Mouse (Mus musculus): ENCODE data around the gene Ccdc167. TPM values are rescaled to one million over a fixed set of nuclear protein-coding genes. Genes with fewer than 3 reads are reported as not detected.

The Ccdc167 gene
- polyA plus RNA-seq, 1 experiment from 2014 or later, result 9.8 TPM

GRCm38 (mm10) chr17:29712565-29712964, 4.3 kb downstream of the Ccdc167 start:
- Histone ChIP-seq H3K4me3 (no peak overlapping the region), H3K36me3 (peaks cover 16% of the 10 kb centered on the region), H3K27me3 (replicated peaks) (no peaks in the 10 kb centered on the region), H3K4me2 (no peak overlapping the region), H3K4me1 (peaks cover 70% of the 10 kb centered on the region), H3K9ac (no peak overlapping the region), H3K9me3 (replicated peaks) (no peaks in the 10 kb centered on the region), H3K27ac (no peak overlapping the region)
- ATAC-seq, result no peak
- WGBS (ENCODE audit: insufficient replicate concordance), result 80% methylated on average over 7 of the region's 7 CpGs

- Histone ChIP-seq H3K27me3 (replicated peaks) (no peaks in the 10 kb centered on the region), H3K4me3 (no peak overlapping the region), H3K9ac (no peak overlapping the region), H3K27ac (no peak overlapping the region), H3K9me3 (replicated peaks) (no peaks in the 10 kb centered on the region), H3K4me2 (no peak overlapping the region), H3K4me1 (peaks cover 65% of the 10 kb centered on the region), H3K36me3 (peaks cover 16% of the 10 kb centered on the region)
- ATAC-seq, result no peak
- 76% methylated on average over 8 of the region's 8 CpGs for WGBS (ENCODE audit: insufficient replicate concordance)
These were observed 5.0 kb downstream of the Ccdc167 start for GRCm38 (mm10) chr17:29711745-29712431.

GRCm38 (mm10) chr17:29711076-29711744, 5.6 kb downstream of the Ccdc167 start:
- no peak overlapping the region for H3K27ac ChIP-seq
- no peak for ATAC-seq
- H3K4me1 ChIP-seq, result peaks cover 62% of the 10 kb centered on the region

GRCm38 (mm10) chr17:29710562-29711044, 6.2 kb downstream of the Ccdc167 start:
- Histone ChIP-seq H3K9me3 (replicated peaks) (no peaks in the 10 kb centered on the region), H3K36me3 (peaks cover 17% of the 10 kb centered on the region), H3K27ac (no peak overlapping the region), H3K27me3 (replicated peaks) (no peaks in the 10 kb centered on the region), H3K4me2 (no peak overlapping the region), H3K4me3 (no peak overlapping the region), H3K4me1 (peaks cover 56% of the 10 kb centered on the region), H3K9ac (no peak overlapping the region)
- ATAC-seq, result no peak
- 76% methylated on average over 11 of the region's 11 CpGs for WGBS (ENCODE audit: insufficient replicate concordance)

More at GRCm38 (mm10) chr17:29711076-29711744, 5.6 kb downstream of the Ccdc167 start:
- H3K4me2 ChIP-seq, result no peak overlapping the region
- H3K4me3 ChIP-seq, result no peak overlapping the region
- WGBS (ENCODE audit: insufficient replicate concordance), result 73% methylated on average over 19 of the region's 19 CpGs
- H3K9ac ChIP-seq, result no peak overlapping the region
- H3K9me3 ChIP-seq (replicated peaks), result no peaks in the 10 kb centered on the region
- peaks cover 16% of the 10 kb centered on the region for H3K36me3 ChIP-seq
- H3K27me3 ChIP-seq (replicated peaks), result no peaks in the 10 kb centered on the region

- Histone ChIP-seq H3K36me3 (peaks cover 24% of the 10 kb centered on the region), H3K9me3 (replicated peaks) (no peaks in the 10 kb centered on the region), H3K4me3 (no peak overlapping the region), H3K9ac (no peak overlapping the region), H3K27me3 (replicated peaks) (no peaks in the 10 kb centered on the region), H3K4me2 (no peak overlapping the region), H3K4me1 (peaks cover 44% of the 10 kb centered on the region), H3K27ac (peak overlapping the region; percentile 29; the same call in 1 of the 2 replicates)
- WGBS (ENCODE audit: insufficient replicate concordance), result 40% methylated on average over 5 of the region's 5 CpGs
- ATAC-seq, result peak; percentile 73
These were observed 8.1 kb downstream of the Ccdc167 start for GRCm38 (mm10) chr17:29708783-29709182.

GRCm38 (mm10) chr17:29706981-29707545, 9.8 kb downstream of the Ccdc167 start:
- Histone ChIP-seq H3K4me3 (no peak overlapping the region), H3K4me2 (no peak overlapping the region), H3K36me3 (peaks cover 41% of the 10 kb centered on the region), H3K27ac (no peak overlapping the region), H3K4me1 (peaks cover 41% of the 10 kb centered on the region), H3K9ac (no peak overlapping the region), H3K27me3 (replicated peaks) (no peaks in the 10 kb centered on the region), H3K9me3 (replicated peaks) (no peaks in the 10 kb centered on the region)
- no peak for ATAC-seq
- 73% methylated on average over 5 of the region's 5 CpGs for WGBS (ENCODE audit: insufficient replicate concordance)

GRCm38 (mm10) chr17:29705881-29706280, 11.0 kb downstream of the Ccdc167 start:
- peaks cover 33% of the 10 kb centered on the region for H3K4me1 ChIP-seq
- H3K27ac ChIP-seq, result no peak overlapping the region
- no peak overlapping the region for H3K4me3 ChIP-seq
- H3K4me2 ChIP-seq, result no peak overlapping the region
- WGBS (ENCODE audit: insufficient replicate concordance), result 80% methylated on average over 5 of the region's 5 CpGs
- peaks cover 48% of the 10 kb centered on the region for H3K36me3 ChIP-seq
- no peaks in the 10 kb centered on the region for H3K27me3 ChIP-seq (replicated peaks)
- ATAC-seq, result no peak
- H3K9me3 ChIP-seq (replicated peaks), result no peaks in the 10 kb centered on the region
- H3K9ac ChIP-seq, result no peak overlapping the region

GRCm38 (mm10) chr17:29704781-29705180, 12.1 kb downstream of the Ccdc167 start:
- Histone ChIP-seq H3K4me1 (peaks cover 24% of the 10 kb centered on the region), H3K27ac (no peak overlapping the region), H3K4me2 (no peak overlapping the region), H3K4me3 (no peak overlapping the region), H3K9ac (no peak overlapping the region), H3K36me3 (peaks cover 59% of the 10 kb centered on the region), H3K27me3 (replicated peaks) (no peaks in the 10 kb centered on the region), H3K9me3 (replicated peaks) (no peaks in the 10 kb centered on the region)
- peak; percentile 18; the same call in 1 of the 2 replicates for ATAC-seq
- 39% methylated on average over 3 of the region's 3 CpGs for WGBS (ENCODE audit: insufficient replicate concordance)

GRCm38 (mm10) chr17:29702938-29703710, 13.7 kb downstream of the Ccdc167 start:
- no peak for ATAC-seq
- WGBS (ENCODE audit: insufficient replicate concordance), result 70% methylated on average over 4 of the region's 4 CpGs
- peaks cover 75% of the 10 kb centered on the region for H3K36me3 ChIP-seq

GRCm38 (mm10) chr17:29700573-29700972, 16.3 kb downstream of the Ccdc167 start:
- ATAC-seq, result no peak

More at GRCm38 (mm10) chr17:29702938-29703710, 13.7 kb downstream of the Ccdc167 start:
- Histone ChIP-seq H3K4me1 (peaks cover 7% of the 10 kb centered on the region), H3K9me3 (replicated peaks) (no peaks in the 10 kb centered on the region), H3K9ac (no peak overlapping the region), H3K27ac (peak overlapping the region; percentile 27), H3K4me2 (no peak overlapping the region), H3K27me3 (replicated peaks) (no peaks in the 10 kb centered on the region), H3K4me3 (no peak overlapping the region)

GRCm38 (mm10) chr17:29698421-29698820, 18.4 kb downstream of the Ccdc167 start:
- WGBS (ENCODE audit: insufficient replicate concordance), result 91% methylated on average over 6 of the region's 6 CpGs
- H3K36me3 ChIP-seq, result peaks cover 98% of the 10 kb centered on the region

More at GRCm38 (mm10) chr17:29700573-29700972, 16.3 kb downstream of the Ccdc167 start:
- no peak overlapping the region for H3K9ac ChIP-seq
- no peak overlapping the region for H3K27ac ChIP-seq
- no peaks in the 10 kb centered on the region for H3K27me3 ChIP-seq (replicated peaks)
- no peaks in the 10 kb centered on the region for H3K9me3 ChIP-seq (replicated peaks)
- WGBS (ENCODE audit: insufficient replicate concordance), result 86% methylated on average over 7 of the region's 7 CpGs
- no peak overlapping the region for H3K4me2 ChIP-seq
- peaks cover 94% of the 10 kb centered on the region for H3K36me3 ChIP-seq
- no peak overlapping the region for H3K4me3 ChIP-seq
- peaks cover 6% of the 10 kb centered on the region; the same call in 1 of the 2 replicates for H3K4me1 ChIP-seq

More at GRCm38 (mm10) chr17:29698421-29698820, 18.4 kb downstream of the Ccdc167 start:
- Histone ChIP-seq H3K9ac (no peak overlapping the region), H3K27ac (no peak overlapping the region), H3K4me1 (peaks cover 6% of the 10 kb centered on the region; the same call in 1 of the 2 replicates), H3K9me3 (replicated peaks) (no peaks in the 10 kb centered on the region), H3K27me3 (replicated peaks) (no peaks in the 10 kb centered on the region), H3K4me3 (no peak overlapping the region), H3K4me2 (no peak overlapping the region)
- no peak for ATAC-seq
